Mouse (Mus musculus) intestine, postnatal 0 days (tissue): ENCODE data around the gene Mrpl24. TPM values are rescaled to one million over a fixed set of nuclear protein-coding genes. Genes with fewer than 3 reads are reported as not detected.

Experiments
- ATAC-seq: fragments of 200-750 bp; cut with Nextera tagmentation; 2 replicates; pipeline ENCODE4 v1.8.0; 2017; ENCODE audit warnings: mild to moderate bottlenecking, moderate TSS enrichment, moderate library complexity
- H3K27ac ChIP-seq: fragments of 300-500 bp; sonication (generic); 2 replicates; pipeline ENCODE4 v1.5.1; 2014; ENCODE audit warnings: mild to moderate bottlenecking, low read depth, low read length, moderate library complexity
- H3K27me3 ChIP-seq: fragments of 300-500 bp; sonication (generic); replicated peaks from 2 replicates; pipeline ENCODE4 v1.6.1; 2014; ENCODE audit warnings: low read length, mixed read lengths; ENCODE audit not compliant: control insufficient read depth, insufficient read depth
- H3K36me3 ChIP-seq: fragments of 300-500 bp; sonication (generic); 2 replicates; pipeline ENCODE4 v1.6.1; 2014; ENCODE audit warnings: mild to moderate bottlenecking, moderate library complexity; ENCODE audit not compliant: control insufficient read depth, insufficient read depth
- H3K4me1 ChIP-seq: fragments of 300-500 bp; sonication (generic); replicated peaks from 2 replicates; pipeline ENCODE4 v1.6.1; 2014; ENCODE audit warnings: antibody characterized with exemption, low read length, mixed read lengths; ENCODE audit not compliant: control insufficient read depth, insufficient read depth
- H3K4me2 ChIP-seq: fragments of 300-500 bp; sonication (generic); replicated peaks from 2 replicates; pipeline ENCODE4 v1.6.1; 2014; ENCODE audit warnings: low read depth, mild to moderate bottlenecking, moderate library complexity
- H3K4me3 ChIP-seq: fragments of 300-500 bp; sonication (generic); 2 replicates; pipeline ENCODE4 v1.5.1; 2014; ENCODE audit warnings: low read depth, low read length
- H3K9ac ChIP-seq: fragments of 300-500 bp; sonication (generic); 2 replicates; pipeline ENCODE4 v1.6.1; 2014; ENCODE audit warnings: mild to moderate bottlenecking, low read depth, low read length
- H3K9me3 ChIP-seq: fragments of 300-500 bp; sonication (generic); 2 replicates; pipeline ENCODE4 v1.6.1; 2016; ENCODE audit warnings: mixed run types; ENCODE audit not compliant: control insufficient read depth
- CTCF ChIP-seq: sonication (generic); IDR thresholded peaks from 2 replicates; pipeline ENCODE4 v1.5.1; 2016; ENCODE audit warnings: low read depth, mild to moderate bottlenecking, control low read depth, antibody characterized with exemption, moderate library complexity
- whole genome bisulfite sequencing: fragments of 180-500 bp; shearing (Covaris S2); extraction: QIAGEN DNeasy Blood & Tissue Kit; methylation state at CpG from one replicate; pipeline ENCODE4 v1.1.7; 2014; 5-methylcytosine and 5-hydroxymethylcytosine counted together
- polyA plus RNA-seq: library from polyadenylated mRNA; unstranded; fragments of >200 nt; fragmentation: Nextera tagmentation; extraction: Ambion mirVana; gene quantifications from 2 replicates; pipeline ENCODE4 v1.2.1, GENCODE M21; 2015

Mrpl24 gene
- polyA plus RNA-seq, 1 experiment from 2014 or later: 74.9 TPM

DNA sequence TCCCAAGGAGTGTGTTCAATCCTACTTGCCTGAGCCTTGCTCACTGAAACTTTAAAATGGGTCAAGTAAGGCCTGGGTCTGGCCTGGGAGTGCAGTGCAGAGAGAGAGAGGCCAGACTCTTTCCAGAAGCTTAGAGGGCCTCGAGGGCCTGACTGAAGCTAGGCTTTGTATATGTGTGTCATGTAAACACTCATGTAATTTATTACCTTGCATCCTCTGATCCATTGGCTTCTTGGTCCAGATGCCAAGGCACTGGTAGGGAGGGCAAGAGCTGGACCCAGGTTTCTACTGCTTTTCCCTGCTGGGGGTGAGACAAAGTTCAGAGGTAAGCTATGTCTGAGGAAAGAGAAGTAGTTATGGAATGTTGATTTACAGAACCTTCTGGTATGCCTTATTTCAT is 11.4 kb upstream of the Mrpl24 start:
- H3K4me2 ChIP-seq: peak overlapping the region; percentile 70
- no peak for ATAC-seq
- peak overlapping the region; percentile 86 for H3K27ac ChIP-seq
- TF ChIP-seq CTCF: no peak
- no peaks in the 10 kb centered on the region for H3K9me3 ChIP-seq
- peaks cover 2% of the 10 kb centered on the region; the same call in 1 of the 2 replicates for H3K36me3 ChIP-seq
- peak overlapping the region; percentile 80 for H3K4me3 ChIP-seq
- peaks cover 13% of the 10 kb centered on the region for H3K4me1 ChIP-seq
- WGBS: 0% methylated on average over 1 of the region's 1 CpGs
- H3K9ac ChIP-seq: peak overlapping the region; percentile 89
- no peaks in the 10 kb centered on the region for H3K27me3 ChIP-seq

DNA sequence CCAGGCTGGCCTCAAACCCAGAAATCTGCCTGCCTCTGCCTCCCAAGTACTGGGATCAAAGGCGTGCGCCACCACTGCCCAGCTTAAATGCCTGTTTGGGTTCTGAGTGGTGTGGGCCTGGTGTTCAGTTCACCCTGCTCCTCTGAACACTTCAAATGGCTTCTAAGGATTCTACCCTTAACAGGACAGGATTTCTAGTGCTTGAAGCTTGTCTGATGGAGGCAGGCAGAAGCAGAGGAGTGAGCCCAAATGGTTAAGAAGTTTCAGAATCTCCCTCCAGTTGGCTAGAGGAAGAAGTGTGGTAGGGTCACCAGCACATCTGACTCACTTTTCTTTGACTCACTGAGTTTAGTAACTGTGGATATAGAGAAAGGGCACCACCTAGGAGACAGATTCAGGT is 9.9 kb upstream of the Mrpl24 start:
- Histone ChIP-seq H3K4me1 (peaks cover 13% of the 10 kb centered on the region), H3K27me3 (no peaks in the 10 kb centered on the region), H3K9me3 (no peaks in the 10 kb centered on the region), H3K27ac (peak overlapping the region; percentile 81), H3K9ac (no peak overlapping the region), H3K36me3 (peaks cover 16% of the 10 kb centered on the region), H3K4me3 (no peak overlapping the region), H3K4me2 (peak overlapping the region; percentile 64; the same call in 1 of the 2 replicates)
- TF ChIP-seq CTCF: no peak
- ATAC-seq: no peak
- 86% methylated on average over 2 of the region's 2 CpGs for WGBS

DNA sequence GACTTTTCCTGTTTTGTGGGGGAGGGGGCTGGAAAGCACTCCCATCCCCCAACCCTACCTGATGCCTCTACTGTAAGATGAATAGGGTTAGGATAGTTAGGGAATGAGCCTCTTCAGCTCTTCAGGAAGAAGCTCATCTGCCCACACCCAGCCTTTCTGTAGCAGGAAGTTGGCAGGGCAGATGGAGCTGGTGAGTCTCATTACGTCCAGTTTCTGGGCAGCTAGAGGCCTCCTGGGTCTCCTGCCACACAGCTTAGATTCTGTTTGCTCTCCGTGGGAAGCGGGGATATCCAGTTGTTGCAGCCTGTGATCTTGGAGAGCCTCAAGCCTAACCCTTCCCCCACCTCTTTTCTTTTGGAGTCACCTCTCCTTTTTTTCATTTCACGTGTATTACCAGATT is 9.4 kb upstream of the Mrpl24 start:
- peak overlapping the region; percentile 81 for H3K27ac ChIP-seq
- H3K9me3 ChIP-seq: no peaks in the 10 kb centered on the region
- no peak for ATAC-seq
- peak overlapping the region; percentile 64 for H3K4me2 ChIP-seq
- no peak for TF ChIP-seq CTCF
- H3K27me3 ChIP-seq: no peaks in the 10 kb centered on the region
- peaks cover 13% of the 10 kb centered on the region for H3K4me1 ChIP-seq
- H3K36me3 ChIP-seq: peaks cover 21% of the 10 kb centered on the region
- WGBS: 5% methylated on average over 4 of the region's 4 CpGs
- H3K9ac ChIP-seq: 0 out of 2 replicates have a peak overlapping the region, but pooled peaks have one; percentile 5
- peak overlapping the region; percentile 34; the same call in 1 of the 2 replicates for H3K4me3 ChIP-seq

DNA sequence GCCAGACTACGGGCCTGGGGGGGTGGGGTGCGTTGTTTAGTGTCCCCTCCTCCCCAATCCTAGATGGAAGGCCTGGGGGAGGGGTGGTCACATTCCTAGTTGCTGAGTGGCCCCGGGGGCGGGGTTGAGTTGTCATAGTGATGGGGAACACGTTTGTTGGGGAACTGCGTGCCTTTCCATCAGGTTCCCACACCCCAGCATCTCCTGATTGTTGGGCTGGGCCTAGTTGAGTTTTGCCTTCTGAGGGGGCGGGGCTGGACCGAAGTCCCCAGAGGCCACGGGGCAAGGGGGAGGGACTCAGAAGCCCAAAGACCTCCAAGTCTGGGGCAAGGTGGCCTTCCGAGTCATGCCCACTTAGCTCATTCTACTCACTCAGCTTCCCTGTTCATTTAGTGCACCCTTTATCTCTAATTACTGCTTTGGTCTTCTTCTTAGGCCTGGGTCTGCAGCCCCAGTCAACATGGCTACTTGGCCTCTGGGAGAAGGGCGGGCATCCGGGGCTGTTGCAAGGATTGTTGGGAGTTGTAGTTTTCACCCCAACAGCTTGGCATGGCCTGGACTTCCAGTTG is 8.6 kb upstream of the Mrpl24 start:
- Histone ChIP-seq H3K4me3 (peak overlapping the region; percentile 34), H3K9me3 (no peaks in the 10 kb centered on the region), H3K27me3 (no peaks in the 10 kb centered on the region), H3K36me3 (peaks cover 29% of the 10 kb centered on the region), H3K9ac (0 out of 2 replicates have a peak overlapping the region, but pooled peaks have one; percentile 5), H3K4me2 (peak overlapping the region; percentile 64), H3K4me1 (peaks cover 13% of the 10 kb centered on the region), H3K27ac (peak overlapping the region; percentile 81)
- no peak for TF ChIP-seq CTCF
- ATAC-seq: peak; percentile 64
- 7% methylated on average over 12 of the region's 12 CpGs for WGBS

DNA sequence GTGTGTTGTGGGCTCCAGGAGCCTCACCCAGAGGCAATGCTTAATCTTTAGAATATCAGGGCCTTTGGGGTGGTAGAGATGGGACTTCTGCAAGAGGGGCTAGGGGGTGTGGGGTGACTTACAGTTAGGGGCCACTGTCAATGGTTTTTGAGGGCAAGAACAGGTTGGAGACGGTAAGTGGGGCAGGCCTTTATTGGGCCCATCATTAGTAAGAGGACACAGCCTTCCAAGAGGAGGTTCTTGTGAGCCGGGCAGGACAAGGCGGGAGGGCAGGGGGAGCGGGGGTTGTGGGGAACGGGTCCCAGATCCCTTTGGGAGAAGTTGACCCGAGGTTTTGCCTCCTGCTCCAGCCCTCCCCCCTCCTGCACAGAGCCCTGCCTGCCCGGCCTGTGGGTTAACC is 5.8 kb upstream of the Mrpl24 start:
- H3K9me3 ChIP-seq: no peaks in the 10 kb centered on the region
- no peak overlapping the region for H3K27ac ChIP-seq
- TF ChIP-seq CTCF: no peak
- H3K4me3 ChIP-seq: no peak overlapping the region
- no peaks in the 10 kb centered on the region for H3K27me3 ChIP-seq
- WGBS: 88% methylated on average over 7 of the region's 7 CpGs
- ATAC-seq: no peak
- H3K9ac ChIP-seq: no peak overlapping the region
- no peak overlapping the region for H3K4me2 ChIP-seq
- peaks cover 7% of the 10 kb centered on the region for H3K4me1 ChIP-seq
- peaks cover 42% of the 10 kb centered on the region for H3K36me3 ChIP-seq

DNA sequence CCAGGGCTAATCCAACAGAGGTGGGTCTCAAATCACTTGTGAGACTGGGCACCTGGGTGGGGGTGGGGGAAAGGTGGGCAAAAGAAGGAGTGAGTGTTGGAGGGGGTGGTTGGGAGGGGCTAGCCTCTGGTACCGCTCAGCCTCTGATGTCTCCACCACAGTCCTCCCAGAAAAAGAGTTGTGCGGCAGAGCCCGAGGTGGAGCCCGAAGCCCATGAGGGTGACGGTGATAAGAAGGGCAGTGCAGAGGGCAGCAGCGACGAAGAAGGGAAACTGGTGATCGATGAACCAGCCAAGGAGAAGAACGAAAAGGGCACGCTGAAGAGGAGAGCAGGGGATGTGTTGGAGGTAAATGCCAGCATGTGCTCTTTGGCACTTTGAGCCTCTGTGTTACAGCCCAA is 5.4 kb upstream of the Mrpl24 start:
- no peak for ATAC-seq
- no peak overlapping the region for H3K27ac ChIP-seq
- H3K4me1 ChIP-seq: peaks cover 5% of the 10 kb centered on the region
- H3K9me3 ChIP-seq: no peaks in the 10 kb centered on the region
- 96% methylated on average over 10 of the region's 10 CpGs for WGBS
- no peak for TF ChIP-seq CTCF
- H3K4me3 ChIP-seq: no peak overlapping the region
- H3K36me3 ChIP-seq: peaks cover 42% of the 10 kb centered on the region
- no peak overlapping the region for H3K9ac ChIP-seq
- H3K27me3 ChIP-seq: no peaks in the 10 kb centered on the region
- H3K4me2 ChIP-seq: no peak overlapping the region

DNA sequence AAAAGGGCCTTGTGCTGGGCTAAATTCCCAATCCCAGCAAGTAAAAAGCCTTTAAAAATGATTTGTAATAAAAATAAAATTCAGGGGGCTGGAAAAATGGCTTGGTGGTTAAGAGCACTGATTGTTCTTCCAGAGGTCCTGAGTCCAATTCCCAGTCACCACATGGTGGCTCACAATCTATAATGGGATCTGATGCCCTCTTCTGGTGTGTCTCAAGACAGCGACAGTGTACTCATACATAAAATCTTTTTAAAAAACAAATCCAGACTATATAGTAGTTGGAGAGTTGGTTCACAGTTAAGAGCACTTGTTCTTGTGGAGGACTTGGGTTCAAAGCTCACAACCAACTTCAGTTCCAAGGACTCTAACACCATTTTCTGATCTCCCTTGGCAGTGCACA is 2.3 kb upstream of the Mrpl24 start:
- no peaks in the 10 kb centered on the region for H3K9me3 ChIP-seq
- no peak for ATAC-seq
- no peak overlapping the region for H3K9ac ChIP-seq
- no peaks in the 10 kb centered on the region for H3K27me3 ChIP-seq
- H3K27ac ChIP-seq: no peak overlapping the region
- peaks cover 47% of the 10 kb centered on the region for H3K36me3 ChIP-seq
- no peak overlapping the region for H3K4me3 ChIP-seq
- WGBS: 91% methylated on average over 1 of the region's 1 CpGs
- no peak overlapping the region for H3K4me2 ChIP-seq
- 0 out of 2 replicates have a peak, but pooled peaks have one; percentile 5 for TF ChIP-seq CTCF
- no peaks in the 10 kb centered on the region for H3K4me1 ChIP-seq
